Comparison of ENCODE assay signal across 25 mouse cellular contexts in the genomic region with DNA sequence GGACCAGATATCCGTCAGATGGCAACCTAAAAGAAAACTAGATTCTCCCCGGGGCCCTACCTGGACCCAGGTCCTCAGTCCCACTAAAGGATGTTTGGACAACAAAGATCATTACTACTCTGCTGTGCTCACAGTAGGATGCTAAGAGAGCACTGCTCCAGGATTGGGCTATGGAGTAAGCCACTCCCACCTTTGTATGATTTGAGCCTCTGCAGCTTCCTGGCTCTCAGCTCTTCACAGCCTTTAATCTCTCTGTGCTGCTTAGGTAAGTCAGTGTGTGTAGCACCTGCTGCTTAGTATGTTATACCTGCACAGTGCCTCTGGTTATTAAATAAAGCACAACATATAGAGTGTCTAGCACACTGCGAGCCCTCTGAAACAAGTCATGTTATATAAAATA.
A peak's percentile ranks its signal among the peaks of the same experiment; 100 is the strongest.
DNase-seq lines count a peak whose midpoint lies in the region; ATAC-seq lines count a peak whose summit lies in the region.
"Had no signal": no experiment of that assay in that cellular context is flagged by ENCODE, and none has a peak within 500 bp of the region (broad histone marks: within the 10 kb centered on the region; RNA-seq: fewer than 3 reads in every experiment).

No protein-coding gene starts in this region.

- no peak for DNase-seq in midbrain, embryonic 11.5 days (ENCODE audit: low spot score, missing footprints)
- DNase-seq in thymus, postnatal 14 days: peak; percentile 39
- no peak for DNase-seq in thymus, postnatal 10 days (ENCODE audit: low spot score in 2 of 2)
- no peak for DNase-seq in layer of hippocampus, postnatal 36 days
- no peak for DNase-seq in ovary, postnatal 14 days (ENCODE audit: low spot score)
- DNase-seq: adrenal gland, postnatal 25 days; cerebellum, adult 11-12 months; cerebellum, postnatal 14 days; gastrocnemius, postnatal 10 days; kidney, adult 8-10 months; kidney, postnatal 4 days; left cerebral cortex, postnatal 4 days; liver, postnatal 0 days; lung, postnatal 10 days; right cerebral cortex, adult 18-20 months; spleen, adult 18-20 months had no signal

- H3K27ac ChIP-seq in midbrain, embryonic 15.5 days: no peak overlapping the region
- H3K27ac ChIP-seq in midbrain, embryonic 11.5 days (ENCODE audit: low read depth, low read length): no peak overlapping the region
- H3K27ac ChIP-seq: heart, embryonic 15.5 days; kidney, postnatal 0 days; liver, embryonic 12.5 days had no signal

- H3K9ac ChIP-seq in midbrain, embryonic 15.5 days: no peak overlapping the region
- no peak overlapping the region for H3K9ac ChIP-seq in midbrain, embryonic 11.5 days (ENCODE audit: low read length)
- H3K9ac ChIP-seq: heart, embryonic 15.5 days; liver, embryonic 12.5 days; liver, postnatal 0 days had no signal

- ATAC-seq in midbrain, embryonic 15.5 days (replicated peaks): peak; percentile 46
- no peak for ATAC-seq in midbrain, embryonic 11.5 days (ENCODE audit: low FRiP score)
- peak; percentile 34 for ATAC-seq in inflammation-experienced regulatory T-cells, adult 6 months
- ATAC-seq: hindbrain, embryonic 16.5 days; intestine, embryonic 16.5 days; liver, embryonic 12.5 days; liver, postnatal 0 days had no signal

- no peaks in the 10 kb centered on the region for H3K9me3 ChIP-seq in midbrain, embryonic 15.5 days
- H3K9me3 ChIP-seq in midbrain, embryonic 11.5 days (ENCODE audit: control insufficient read depth, low read length): no peaks in the 10 kb centered on the region
- H3K9me3 ChIP-seq: heart, embryonic 15.5 days; liver, embryonic 12.5 days had no signal

- no peak overlapping the region for H3K4me3 ChIP-seq in midbrain, embryonic 15.5 days
- H3K4me3 ChIP-seq in midbrain, embryonic 11.5 days (ENCODE audit: low read depth, low read length): no peak overlapping the region
- H3K4me3 ChIP-seq: erythroblast, embryonic 14.5 days; heart, embryonic 15.5 days; liver, embryonic 12.5 days had no signal

- H3K27me3 ChIP-seq in midbrain, embryonic 15.5 days (replicated peaks): no peaks in the 10 kb centered on the region
- H3K27me3 ChIP-seq in midbrain, embryonic 11.5 days (ENCODE audit: control insufficient read depth, insufficient read depth, low read length): no peaks in the 10 kb centered on the region
- H3K27me3 ChIP-seq: CH12.LX; heart, embryonic 15.5 days had no signal

- no peak overlapping the region for H3K4me2 ChIP-seq in midbrain, embryonic 15.5 days
- H3K4me2 ChIP-seq in midbrain, embryonic 11.5 days: no peak overlapping the region
- H3K4me2 ChIP-seq: heart, embryonic 15.5 days; liver, embryonic 12.5 days had no signal

- WGBS in midbrain, embryonic 15.5 days: 85% methylated on average over 3 of the region's 3 CpGs
- 83% methylated on average over 3 of the region's 3 CpGs for WGBS in midbrain, embryonic 11.5 days

- no peaks in the 10 kb centered on the region for H3K4me1 ChIP-seq in midbrain, embryonic 15.5 days
- peaks cover 2% of the 10 kb centered on the region; the same call in 1 of the 2 replicates for H3K4me1 ChIP-seq in midbrain, embryonic 11.5 days (ENCODE audit: control insufficient read depth, insufficient read depth, low read length)

- H3K36me3 ChIP-seq in midbrain, embryonic 15.5 days (replicated peaks): no peaks in the 10 kb centered on the region
- no peaks in the 10 kb centered on the region for H3K36me3 ChIP-seq in midbrain, embryonic 11.5 days (ENCODE audit: control insufficient read depth, insufficient read depth, low read length)
- H3K36me3 ChIP-seq: heart, embryonic 15.5 days; liver, embryonic 12.5 days had no signal
